Mouse (Mus musculus) heart, postnatal 14 days (tissue): ENCODE measurements around the gene Trnp1. TPM values are rescaled to one million over a fixed set of nuclear protein-coding genes. Genes with fewer than 3 reads are reported as not detected.

Source experiments
- DNase-seq, 2 experiments: peaks; one replicate each; pipeline ENCODE4 v3.0.0; 2021 to 2022
- intact Hi-C: fragments of 180-260 bp; cut with DNase I; formaldehyde crosslinking; loops from one replicate; pipeline ENCODE4 v1.15.1; 2025
- total RNA-seq, 2 experiments: library from RNA; stranded (reverse); gene quantifications; 2 replicates each; pipeline ENCODE4 v1.2.3; 2021

Gene Trnp1
- total RNA-seq, 2 experiments from 2014 or later: 1.6 to 3.1 TPM

- no peak for DNase-seq
- intact Hi-C loops: no loop called here
Observed at GRCm38 (mm10) chr4:133496738-133497445, 1.5 kb downstream of the Trnp1 start.

GRCm38 (mm10) chr4:133495711-133496110, 2.6 kb downstream of the Trnp1 start:
- intact Hi-C loops: loop anchor here (1.0 to 2.0 kb wide), 3 partner anchors 16 to 71 kb away; no protein-coding TSS in a partner anchor
- DNase-seq: peak; percentile 70 to 72

GRCm38 (mm10) chr4:133494867-133495266, 3.5 kb downstream of the Trnp1 start:
- DNase-seq: no peak
- intact Hi-C loops: loop anchor here (1.0 to 2.0 kb wide), 3 partner anchors 16 to 70 kb away; no protein-coding TSS in a partner anchor

GRCm38 (mm10) chr4:133494432-133494831, 3.9 kb downstream of the Trnp1 start:
- intact Hi-C loops: loop anchor here (2.0 kb wide), 2 partner anchors 44 to 70 kb away; no protein-coding TSS in a partner anchor
- DNase-seq: peak; percentile 94 to 96

- intact Hi-C loops: loop anchor here (2.0 kb wide), 2 partner anchors 43 to 69 kb away; no protein-coding TSS in a partner anchor
- DNase-seq: no peak
Observed at GRCm38 (mm10) chr4:133493895-133494294, 4.5 kb downstream of the Trnp1 start.

- peak; percentile 67 to 70 for DNase-seq
- intact Hi-C loops: no loop called here
Observed at GRCm38 (mm10) chr4:133491800-133492199, 6.5 kb downstream of the Trnp1 start.

- DNase-seq: no peak
- intact Hi-C loops: no loop called here
Observed at GRCm38 (mm10) chr4:133489489-133490245, 8.7 kb downstream of the Trnp1 start.

GRCm38 (mm10) chr4:133488619-133489392, 9.5 kb downstream of the Trnp1 start:
- intact Hi-C loops: no loop called here
- DNase-seq: no peak

- intact Hi-C loops: no loop called here
- no peak for DNase-seq
Observed at GRCm38 (mm10) chr4:133486673-133487357, 11.5 kb downstream of the Trnp1 start.

- no peak for DNase-seq
- intact Hi-C loops: no loop called here
Observed at GRCm38 (mm10) chr4:133485691-133486425, 12.5 kb downstream of the Trnp1 start.

GRCm38 (mm10) chr4:133484266-133485025, 13.9 kb downstream of the Trnp1 start:
- intact Hi-C loops: no loop called here
- peak; percentile 42 to 58 for DNase-seq

GRCm38 (mm10) chr4:133482479-133482878, 15.9 kb downstream of the Trnp1 start:
- intact Hi-C loops: no loop called here
- DNase-seq: no peak

- no peak for DNase-seq
- intact Hi-C loops: no loop called here
Observed at GRCm38 (mm10) chr4:133481488-133481887, 16.9 kb downstream of the Trnp1 start.

GRCm38 (mm10) chr4:133480754-133481153, 17.6 kb downstream of the Trnp1 start:
- intact Hi-C loops: no loop called here
- no peak for DNase-seq

GRCm38 (mm10) chr4:133480185-133480537, 18.2 kb downstream of the Trnp1 start:
- DNase-seq: no peak
- intact Hi-C loops: no loop called here

GRCm38 (mm10) chr4:133479458-133480184, 18.7 kb downstream of the Trnp1 start, which contains the start of gene Tent5b:
Gene Tent5b, plus strand, starts transcription at chr4:133480132.
- peak; percentile 97 to 98 for DNase-seq

GRCm38 (mm10) chr4:133473833-133474232, 24.5 kb downstream of the Trnp1 start:
- intact Hi-C loops: no loop called here
- DNase-seq: no peak

More at GRCm38 (mm10) chr4:133479458-133480184, 18.7 kb downstream of the Trnp1 start, which contains the start of gene Tent5b:
- intact Hi-C loops: loop anchor here (1.0 kb wide), 1 partner anchor 16 kb away; no protein-coding TSS in a partner anchor
